Mouse (Mus musculus) cerebellum, adult 11 months (tissue): ENCODE measurements around the gene Sfxn4.

ENCODE experiments used
- DNase-seq: peaks from one replicate; pipeline ENCODE4 v3.0.0; 2022

Sfxn4 gene

DNA sequence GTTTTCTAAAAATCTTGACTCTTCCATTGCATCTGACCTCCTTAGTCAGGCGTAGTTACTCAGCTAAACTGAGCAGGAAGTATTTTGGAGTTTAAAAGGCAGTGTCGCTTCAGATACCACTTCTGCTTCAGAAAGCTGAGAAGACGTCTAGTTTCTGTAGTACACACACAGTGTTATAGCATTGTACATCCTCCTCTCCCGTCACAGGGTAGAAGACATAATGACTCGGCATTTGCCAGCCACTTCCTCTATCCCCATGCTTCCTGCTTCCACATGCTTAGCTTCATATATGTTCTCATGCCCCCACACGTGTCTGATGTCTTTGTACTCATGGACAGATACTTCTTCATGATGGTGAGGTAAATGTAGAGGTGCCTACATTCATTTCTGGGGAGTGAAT is 42.6 kb downstream of the Sfxn4 start:
- DNase-seq = no peak

- DNase-seq = no peak
Measured at GRCm38 (mm10) chr19:60813133-60813532, 48.1 kb downstream of the Sfxn4 start.

GRCm38 (mm10) chr19:60812036-60812389 is 49.3 kb downstream of the Sfxn4 start:
- DNase-seq = peak; percentile 8

DNA sequence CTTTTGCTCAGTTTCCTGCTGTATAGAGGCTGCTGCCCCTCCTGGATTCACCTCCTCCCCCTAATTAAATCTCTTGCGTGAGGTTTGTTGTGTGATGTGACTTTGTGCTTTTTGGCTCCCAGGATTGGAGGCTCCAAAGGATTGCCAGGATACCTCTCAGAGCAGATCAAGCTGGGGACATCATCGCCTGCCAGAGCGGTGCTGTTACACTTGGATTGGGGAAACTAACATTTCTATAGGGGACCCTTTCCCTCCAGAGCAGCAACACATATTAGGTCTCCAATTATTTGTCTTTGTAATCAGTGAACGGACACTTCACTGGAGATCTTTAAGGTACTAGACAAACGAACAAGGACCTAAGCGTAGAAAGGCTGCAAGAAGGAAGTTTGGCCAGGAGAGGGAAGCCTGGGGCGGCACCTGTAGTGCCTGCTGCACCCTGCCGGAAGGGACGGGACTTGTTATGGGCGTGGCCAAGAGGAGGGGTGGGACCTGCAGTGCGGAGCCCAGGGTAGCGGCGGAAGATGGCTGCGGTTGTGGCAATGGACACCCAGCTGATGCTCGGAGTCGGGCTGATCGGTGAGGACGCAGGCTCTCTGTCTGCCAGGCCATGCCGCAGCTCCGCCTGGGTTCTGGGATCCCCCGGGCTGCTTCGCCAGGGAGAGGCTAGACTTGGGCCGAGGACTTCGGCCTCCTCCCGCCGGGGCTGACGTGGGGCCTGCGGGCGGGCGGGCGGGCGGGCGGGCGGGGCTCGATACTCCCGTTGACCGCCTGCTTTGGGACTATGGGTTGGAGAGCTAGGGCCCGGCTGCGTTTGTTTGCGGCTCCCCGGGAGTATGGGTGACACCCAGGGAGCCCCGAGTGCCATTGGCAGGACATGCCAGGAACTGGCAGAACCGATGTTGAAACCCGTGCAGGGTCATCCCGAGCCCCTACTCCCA is 49.9 kb downstream of the Sfxn4 start, which contains the start of gene Fam45a:
TSS of gene Fam45a (plus strand) at position 488 of the 938 bp plus-strand sequence.
- peak; percentile 86 for DNase-seq

- DNase-seq = no peak
Measured at GRCm38 (mm10) chr19:60809927-60810326, 51.4 kb downstream of the Sfxn4 start.

- DNase-seq = no peak
Measured at GRCm38 (mm10) chr19:60804903-60805302, 56.4 kb downstream of the Sfxn4 start.

DNA sequence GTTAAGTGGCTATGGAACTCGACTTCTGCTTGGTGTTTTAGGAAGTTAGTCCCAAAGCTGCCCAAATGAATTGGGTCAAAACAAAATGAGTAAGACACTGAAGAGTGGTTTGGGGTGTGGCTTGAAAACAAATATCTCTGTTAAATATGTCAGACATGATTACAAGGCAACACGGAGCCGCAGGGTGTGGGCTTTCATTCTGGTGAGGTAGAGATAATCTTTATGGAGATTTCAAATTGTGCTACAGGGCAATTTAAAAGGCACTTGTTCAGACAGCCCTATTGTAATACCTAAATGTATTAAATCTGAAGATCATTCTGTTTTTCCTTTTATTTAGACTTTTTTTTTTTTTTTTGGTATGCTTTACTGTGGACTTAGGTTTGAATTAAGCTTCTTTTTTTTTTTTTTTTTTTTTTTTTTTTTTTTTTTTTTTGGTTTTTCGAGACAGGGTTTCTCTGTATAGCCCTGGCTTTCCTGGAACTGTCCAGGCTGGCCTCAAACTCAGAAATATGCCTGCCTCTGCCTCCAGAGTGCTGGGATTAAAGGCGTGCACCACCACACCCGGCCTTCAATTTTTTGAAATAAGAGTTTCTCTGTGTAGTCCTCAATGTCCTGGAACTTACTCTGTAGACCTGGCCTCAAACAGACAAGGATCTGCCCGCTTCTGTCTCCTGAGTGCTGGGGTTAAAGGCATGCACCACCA is 61.3 kb downstream of the Sfxn4 start:
- no peak for DNase-seq

DNA sequence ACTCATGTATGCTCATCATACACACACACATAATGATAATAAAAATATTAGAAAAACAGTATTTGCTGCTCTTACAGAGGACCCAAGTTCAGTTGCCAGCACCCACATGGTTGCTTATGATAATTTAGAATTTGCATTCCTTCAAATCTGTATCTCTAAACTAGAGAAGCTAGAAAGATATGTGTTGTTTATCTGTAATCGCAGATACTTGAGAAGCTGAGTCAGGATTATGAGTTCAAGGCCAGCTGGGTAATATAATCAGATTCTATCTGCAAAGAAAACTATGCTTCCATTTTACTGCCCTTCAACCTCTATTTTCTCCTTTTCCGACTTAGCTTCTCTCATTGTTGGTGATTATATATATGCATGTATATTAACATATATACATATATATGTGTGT is 63.9 kb downstream of the Sfxn4 start:
- no peak for DNase-seq

DNA sequence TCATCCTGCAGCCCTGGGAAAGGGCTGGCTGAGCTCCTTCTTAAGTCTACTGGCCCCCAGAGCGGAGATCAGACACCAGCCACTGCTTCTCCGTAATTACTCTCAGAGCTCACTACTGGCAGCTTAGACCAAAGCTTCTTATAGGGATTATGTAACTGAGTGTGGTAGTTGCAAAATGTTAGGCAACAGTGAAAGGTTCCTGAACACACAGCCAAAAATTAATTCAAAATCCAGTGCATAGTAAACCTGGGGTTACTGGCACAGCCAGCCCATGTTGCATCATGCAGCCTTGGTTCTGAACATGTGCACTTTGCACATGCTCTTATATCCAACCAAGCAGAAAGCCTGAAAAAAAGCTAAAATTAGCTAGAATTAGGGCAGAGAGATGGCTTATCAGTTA is 66.0 kb downstream of the Sfxn4 start:
- no peak for DNase-seq

GRCm38 (mm10) chr19:60793170-60793707 is 68.0 kb downstream of the Sfxn4 start:
- DNase-seq = no peak

- peak; percentile 12 for DNase-seq
Measured at GRCm38 (mm10) chr19:60791164-60791563, 70.1 kb downstream of the Sfxn4 start.

GRCm38 (mm10) chr19:60790551-60791161 is 70.6 kb downstream of the Sfxn4 start, which contains the start of gene Eif3a:
TSS of gene Eif3a (minus strand) at chr19:60790658.
- peak; percentile 94 for DNase-seq

DNA sequence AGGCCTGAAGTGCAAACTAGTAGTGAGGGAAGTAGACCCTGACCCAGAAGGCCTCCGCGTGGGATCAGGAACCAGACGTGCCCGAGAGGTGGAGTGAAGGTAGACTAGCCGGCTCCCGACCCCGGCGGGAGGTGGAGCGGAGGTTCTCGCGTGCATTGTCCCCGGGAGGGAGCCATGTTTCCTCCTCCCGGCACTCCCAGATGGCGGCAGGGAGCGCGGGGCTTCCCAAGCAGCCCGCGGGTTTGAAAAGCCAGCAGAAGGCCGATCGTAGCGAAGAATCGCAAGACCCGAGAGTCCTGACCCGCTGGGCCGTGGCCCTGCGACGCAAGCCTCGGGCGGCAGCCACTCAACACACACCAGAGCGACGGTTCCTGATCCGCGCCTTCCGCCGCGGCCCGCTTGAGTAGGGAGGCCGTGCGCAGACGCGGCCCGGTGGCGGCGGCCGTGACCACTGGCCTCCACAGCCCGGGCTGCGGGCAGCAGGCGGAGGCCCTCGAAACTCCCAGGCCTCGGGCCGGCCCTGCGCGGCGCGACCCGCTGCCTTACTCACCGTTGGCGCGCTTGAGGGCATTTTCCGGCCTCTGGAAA is 71.3 kb downstream of the Sfxn4 start:
- peak; percentile 50 for DNase-seq

GRCm38 (mm10) chr19:60789452-60789851 is 71.8 kb downstream of the Sfxn4 start:
- no peak for DNase-seq

DNA sequence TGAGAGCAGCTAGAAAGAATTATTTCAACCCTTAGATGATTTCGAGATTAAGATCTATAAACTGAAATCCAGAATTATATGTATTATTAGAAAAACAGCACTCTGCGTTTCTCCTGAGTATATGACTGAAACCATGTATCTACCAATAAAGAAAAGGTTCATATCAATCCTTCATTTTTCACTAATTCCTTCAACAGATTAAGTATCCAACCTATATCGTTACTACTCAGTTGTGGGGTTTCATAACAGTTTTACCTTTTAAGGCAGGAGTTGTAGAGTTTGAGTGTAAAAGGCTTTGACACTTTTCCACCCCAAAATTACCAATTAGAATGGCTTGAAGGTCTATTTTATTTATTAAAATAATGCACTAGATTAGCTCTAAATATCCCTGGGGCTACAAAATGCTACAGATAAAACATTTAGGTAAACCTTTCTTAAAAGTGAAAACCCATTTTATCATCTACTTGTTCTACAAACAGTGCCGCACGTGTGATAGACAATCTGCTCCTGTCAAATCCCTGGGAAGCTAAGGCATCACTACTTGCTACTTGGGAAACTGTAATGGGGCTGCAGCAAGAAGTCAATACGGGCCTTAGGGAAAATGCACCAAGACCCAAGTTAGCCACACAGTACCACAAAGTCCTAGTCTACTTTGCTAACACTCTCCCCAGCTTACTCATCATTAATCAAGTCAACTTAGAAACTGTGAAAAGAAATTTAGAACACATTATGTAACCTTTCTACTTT is 72.9 kb downstream of the Sfxn4 start:
- no peak for DNase-seq

GRCm38 (mm10) chr19:60787465-60788150 is 73.7 kb downstream of the Sfxn4 start:
- DNase-seq = no peak
